Mouse (Mus musculus): ENCODE measurements around the gene Ngfr.

- TF ChIP-seq CTCF (IDR thresholded peaks at IDR 0.05 in 2 of 3, conservative IDR thresholded peaks at IDR 0.05 in 1 of 3; ENCODE audit: control insufficient read depth in 1 of 3, insufficient read depth in 1 of 3, low read depth in 2 of 3, low read length in 3 of 3, poor library complexity in 1 of 3, severe bottlenecking in 1 of 3) (no peak), POLR2AphosphoS2 (IDR thresholded peaks at IDR 0.05; ENCODE audit: low read length) (no peak), GATA1 (IDR thresholded peaks at IDR 0.05; ENCODE audit: low read depth, low read length) (no peak), KAT2A (conservative IDR thresholded peaks at IDR 0.05; ENCODE audit: low read depth, low read length) (no peak), NRF1 (IDR thresholded peaks at IDR 0.05; ENCODE audit: insufficient read depth, low read depth, low read length, poor library complexity, severe bottlenecking) (no peak), HCFC1 (IDR thresholded peaks at IDR 0.05; ENCODE audit: low read depth, low read length) (no peak), MAFK (IDR thresholded peaks at IDR 0.05; ENCODE audit: borderline replicate concordance, low read depth, low read length) (no peak), EP300 (IDR thresholded peaks at IDR 0.05; ENCODE audit: low read depth in 1 of 2, low read length in 2 of 2) (no peak), ETS1 (IDR thresholded peaks at IDR 0.05; ENCODE audit: low read depth, low read length) (no peak), BHLHE40 (IDR thresholded peaks at IDR 0.05; ENCODE audit: borderline replicate concordance, low read depth, low read length) (no peak)
These were observed 20.2 kb downstream of the Ngfr start for GRCm38 (mm10) chr11:95567366-95567765.
